Mouse (Mus musculus) T-cell, adult 2 months (primary cell): ENCODE data around the gene Pccb.

Source experiments
- DNase-seq: peaks from one replicate; pipeline ENCODE4 v3.0.0; 2022; ENCODE audit warnings: low spot score

Pccb gene

DNA sequence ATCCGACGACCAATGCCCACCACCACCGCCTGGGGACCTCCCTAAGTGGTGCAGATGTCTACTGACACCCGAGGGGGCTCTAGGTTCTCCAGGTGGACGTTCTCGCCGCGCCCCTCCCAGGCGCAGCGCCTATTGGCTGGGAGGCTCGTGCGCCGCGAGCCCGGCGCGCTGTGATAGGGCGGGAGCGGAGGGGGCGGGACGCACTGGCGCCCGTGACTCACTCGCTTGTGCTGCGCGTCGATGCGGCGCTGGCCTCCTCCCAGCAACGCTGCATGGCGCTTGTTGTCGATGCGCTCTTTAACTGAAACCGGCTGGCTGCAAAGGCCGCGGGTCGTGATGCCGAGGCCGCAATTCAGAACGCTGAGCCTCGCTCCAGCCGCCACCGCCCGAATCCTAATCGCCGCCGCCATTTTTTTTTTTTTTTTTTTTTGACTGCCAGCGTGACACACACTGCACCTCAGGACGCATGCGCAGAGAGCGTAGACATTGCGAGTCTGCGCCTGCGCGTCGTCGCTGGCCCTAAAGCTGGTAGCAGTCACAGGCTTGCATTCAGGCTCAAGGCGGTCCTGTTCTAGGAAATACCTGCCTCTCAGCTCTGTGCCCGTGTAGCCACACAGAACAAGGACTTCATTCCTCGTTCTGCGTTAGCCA is at the start of gene Pccb:
TSS of gene Pccb (minus strand) at position 451 of the 651 bp plus-strand sequence.
- peak; percentile 95 for DNase-seq

DNA sequence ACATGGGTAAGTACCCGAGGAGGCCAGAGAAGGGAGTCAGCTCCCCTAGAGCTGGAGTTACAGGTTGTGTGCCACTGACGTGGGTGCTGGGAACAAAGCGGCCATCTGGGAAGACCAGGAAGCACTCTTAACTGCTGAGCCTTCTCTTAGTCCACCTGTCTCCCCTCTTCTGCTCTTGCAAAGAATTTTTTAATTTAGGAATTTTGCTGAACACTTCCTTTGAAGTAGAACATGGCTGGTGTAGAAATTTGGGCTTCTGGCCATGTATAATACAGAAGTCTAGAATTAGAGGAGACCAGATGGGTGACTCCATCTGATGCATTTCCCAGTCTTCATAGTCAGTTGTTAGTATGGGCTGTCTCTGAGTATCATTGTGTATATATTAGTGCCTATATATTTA is 49.0 kb upstream of the Pccb start:
- no peak for DNase-seq

DNA sequence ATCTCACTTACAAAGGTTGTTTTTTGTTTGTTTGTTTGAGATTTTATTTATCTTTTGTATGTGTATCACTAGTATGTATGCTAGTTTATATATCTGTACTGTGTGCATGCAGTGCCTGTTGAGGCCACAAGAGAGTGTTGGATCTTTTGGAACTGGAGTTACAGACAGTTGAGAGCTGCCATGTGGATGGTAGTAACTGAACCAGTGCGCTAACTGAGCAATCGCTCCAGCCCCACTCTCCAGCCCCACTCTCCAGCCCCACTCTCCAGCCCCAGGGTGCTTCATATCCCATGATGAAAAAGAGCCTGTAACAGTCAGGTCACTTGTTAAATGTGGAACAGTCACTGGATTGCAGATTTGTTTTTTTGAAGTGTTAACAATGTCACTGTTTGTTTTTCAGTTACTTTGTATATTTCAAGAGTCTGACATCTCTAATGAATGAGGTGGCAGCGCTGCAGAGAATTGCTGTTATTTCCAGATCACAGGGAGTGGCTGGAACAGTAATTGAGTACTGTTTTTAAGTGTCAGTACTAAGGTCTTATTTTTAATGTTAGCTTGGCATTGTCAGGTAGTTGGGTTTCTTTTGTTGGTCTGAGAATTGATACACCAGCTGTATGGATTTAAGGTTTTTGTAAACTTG is 45.5 kb upstream of the Pccb start:
- peak; percentile 15 for DNase-seq

DNA sequence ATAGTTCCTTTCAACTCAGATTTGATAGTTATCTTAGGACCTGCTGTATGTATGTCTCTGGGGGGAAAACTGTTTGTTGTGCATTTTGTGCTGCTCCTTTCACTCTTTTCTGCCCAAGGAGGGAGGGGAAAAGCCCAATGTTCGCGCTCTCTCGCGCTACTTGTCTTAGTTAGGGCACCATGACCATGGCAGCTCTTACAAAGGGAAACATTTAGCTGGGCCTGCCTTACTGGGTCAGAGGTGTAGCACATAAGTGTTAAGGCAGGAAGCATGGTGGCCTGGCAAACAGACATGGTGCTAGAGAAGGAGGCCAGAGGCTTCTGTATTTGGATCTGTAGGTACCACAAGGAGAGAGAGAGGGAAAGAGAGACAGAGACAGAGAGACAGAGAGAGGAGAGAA is 43.9 kb upstream of the Pccb start:
- DNase-seq: no peak

DNA sequence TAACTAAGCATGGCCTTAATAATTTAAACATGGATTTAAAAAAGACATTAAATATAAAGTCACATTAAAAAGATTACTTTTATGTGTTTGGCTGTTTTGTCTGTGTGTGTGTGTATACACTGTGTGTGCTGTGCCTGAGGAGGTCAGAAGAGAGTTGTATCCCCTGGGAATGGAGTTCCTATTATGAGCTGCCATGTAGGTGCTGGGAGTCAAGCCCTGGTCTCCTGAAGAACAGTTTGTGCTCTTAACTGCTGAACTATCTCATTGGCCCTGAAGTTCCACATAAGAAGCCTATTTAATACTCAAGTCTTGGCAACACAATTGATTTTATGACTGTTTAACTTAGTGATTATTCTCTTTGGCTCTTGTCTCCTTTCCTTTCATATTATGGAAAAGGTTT is 42.8 kb upstream of the Pccb start:
- no peak for DNase-seq

DNA sequence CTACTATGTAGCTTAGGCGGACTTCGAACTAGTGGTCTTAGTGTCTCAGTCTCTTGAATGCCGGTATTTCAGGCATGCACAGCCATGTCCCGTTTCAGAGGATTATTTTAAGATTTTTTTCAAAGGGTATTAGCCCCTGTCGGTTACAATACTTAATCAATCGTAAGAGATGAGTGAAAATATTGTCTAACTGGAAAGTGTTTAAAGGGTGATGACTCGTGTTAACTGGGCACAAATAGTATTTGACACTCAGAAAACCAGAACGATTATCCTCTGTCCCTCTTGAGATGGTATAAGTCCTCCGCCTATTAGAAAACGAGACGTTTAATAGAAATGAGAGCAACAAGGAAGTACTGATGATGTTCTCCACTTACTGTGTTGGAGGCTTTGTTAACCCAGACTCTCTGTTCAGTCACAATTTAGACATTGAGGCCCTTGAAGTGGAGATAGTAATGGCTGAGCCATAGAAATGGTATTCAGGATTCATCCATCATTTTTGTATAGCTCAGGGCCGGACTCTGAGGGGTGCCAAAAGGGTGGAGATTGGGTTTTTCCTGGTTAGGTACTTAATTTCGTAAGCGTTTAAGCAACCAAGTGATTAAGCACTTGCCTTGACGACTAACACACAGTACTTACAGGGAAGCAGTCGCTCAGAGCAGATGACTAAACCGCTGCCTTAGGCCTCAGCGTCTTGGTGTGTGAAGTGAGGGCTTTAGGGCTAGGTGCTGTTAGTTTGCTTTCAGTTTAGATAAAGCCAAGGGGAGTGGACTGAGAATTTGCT is 41.6 kb upstream of the Pccb start:
- DNase-seq: peak; percentile 32

DNA sequence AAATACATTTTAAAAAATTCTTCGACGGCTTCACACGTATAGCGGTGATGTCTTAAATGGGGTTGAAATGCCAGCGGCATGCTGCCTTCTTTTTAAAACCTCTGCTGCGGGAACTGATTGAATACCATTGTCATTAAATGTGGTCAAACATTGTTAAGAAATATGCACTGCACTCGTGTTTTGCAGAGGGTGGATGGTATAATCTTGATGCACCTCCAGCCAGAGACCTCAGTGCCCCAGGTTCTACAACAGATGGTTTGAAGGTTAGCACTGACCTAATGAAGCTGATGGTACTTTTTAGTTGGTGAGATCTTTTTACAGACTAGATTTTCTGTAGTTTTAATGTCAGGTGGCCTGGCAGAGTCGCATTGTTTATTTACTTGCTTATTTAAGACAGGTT is 41.0 kb upstream of the Pccb start:
- no peak for DNase-seq

DNA sequence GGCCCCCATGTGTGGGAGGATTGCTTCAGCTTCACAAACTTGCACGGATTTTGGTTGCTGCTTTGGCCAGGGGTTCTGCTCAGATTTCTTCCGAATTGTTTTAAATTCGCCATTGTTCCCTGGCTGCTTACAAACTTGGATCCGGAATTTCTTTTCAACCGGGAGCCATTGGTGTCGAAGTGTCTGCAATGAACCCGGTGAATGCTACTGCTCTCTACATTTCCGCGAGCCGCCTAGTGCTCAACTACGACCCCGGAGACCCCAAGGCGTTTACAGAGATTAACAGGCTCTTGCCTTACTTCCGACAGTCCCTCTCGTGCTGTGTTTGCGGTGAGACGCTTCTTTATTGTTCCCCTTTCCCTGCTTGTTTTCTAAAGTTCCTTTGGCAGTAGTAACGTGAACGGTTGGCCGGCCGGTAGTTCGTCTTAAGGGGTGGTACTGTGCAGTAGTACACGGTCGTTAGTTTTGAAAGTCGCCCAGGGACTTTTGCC is 40.4 kb upstream of the Pccb start:
- no peak for DNase-seq

DNA sequence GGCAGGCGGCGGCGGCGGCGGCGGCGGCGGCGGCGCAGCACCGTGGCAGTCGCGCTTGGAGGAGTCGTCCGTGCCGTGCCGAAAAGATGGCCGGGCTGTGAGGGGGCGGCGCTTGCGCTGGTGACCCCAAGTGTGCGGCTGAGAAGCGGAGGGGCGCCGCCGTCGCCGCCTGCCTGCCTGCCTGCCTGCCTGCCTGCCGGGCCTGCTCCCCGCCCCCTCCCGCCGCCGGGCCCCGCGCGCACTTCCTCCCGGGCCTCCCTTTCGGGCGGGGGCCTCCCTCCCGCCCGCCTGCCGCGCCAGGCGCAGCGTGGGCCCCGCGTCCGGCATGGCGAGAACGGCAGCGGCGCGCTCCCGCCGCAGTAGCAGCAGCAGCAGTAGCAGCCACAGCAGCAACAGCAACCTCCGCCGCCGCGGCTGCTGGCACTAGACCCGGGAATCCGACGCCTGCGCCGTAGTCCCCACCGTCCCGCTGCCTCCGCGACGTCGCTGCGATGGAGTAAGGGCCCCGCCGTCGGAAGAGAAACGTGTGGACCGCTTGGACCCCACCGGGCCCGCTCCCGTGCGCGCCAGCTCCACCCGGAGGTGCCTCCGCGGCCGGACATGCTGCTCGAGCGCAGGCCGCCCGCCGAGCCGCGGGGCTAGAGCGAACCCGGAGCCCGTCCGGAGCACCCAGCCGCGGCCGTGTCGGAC is 39.8 kb upstream of the Pccb start:
- peak; percentile 89 for DNase-seq

DNA sequence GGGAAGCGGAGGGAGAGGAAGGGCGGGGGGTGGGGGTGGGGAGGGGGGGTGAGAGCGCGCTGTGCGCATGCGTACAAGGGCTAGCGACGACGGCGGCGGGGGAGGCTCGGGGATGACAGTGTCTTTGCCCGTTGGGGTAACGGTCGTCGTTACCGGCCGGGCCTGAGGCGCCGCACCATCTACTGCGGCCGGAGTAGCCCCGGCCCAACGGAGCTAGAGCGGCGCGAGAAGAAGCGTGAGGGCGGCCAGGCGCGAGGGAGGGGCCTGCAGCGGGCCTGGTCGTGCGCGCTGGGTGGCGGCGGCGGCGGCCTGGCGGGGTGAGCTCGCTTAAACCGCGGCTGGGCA is 39.3 kb upstream of the Pccb start, which contains the start of gene Msl2:
TSS of gene Msl2 (plus strand) at position 115 of the 345 bp plus-strand sequence.
- DNase-seq: no peak

DNA sequence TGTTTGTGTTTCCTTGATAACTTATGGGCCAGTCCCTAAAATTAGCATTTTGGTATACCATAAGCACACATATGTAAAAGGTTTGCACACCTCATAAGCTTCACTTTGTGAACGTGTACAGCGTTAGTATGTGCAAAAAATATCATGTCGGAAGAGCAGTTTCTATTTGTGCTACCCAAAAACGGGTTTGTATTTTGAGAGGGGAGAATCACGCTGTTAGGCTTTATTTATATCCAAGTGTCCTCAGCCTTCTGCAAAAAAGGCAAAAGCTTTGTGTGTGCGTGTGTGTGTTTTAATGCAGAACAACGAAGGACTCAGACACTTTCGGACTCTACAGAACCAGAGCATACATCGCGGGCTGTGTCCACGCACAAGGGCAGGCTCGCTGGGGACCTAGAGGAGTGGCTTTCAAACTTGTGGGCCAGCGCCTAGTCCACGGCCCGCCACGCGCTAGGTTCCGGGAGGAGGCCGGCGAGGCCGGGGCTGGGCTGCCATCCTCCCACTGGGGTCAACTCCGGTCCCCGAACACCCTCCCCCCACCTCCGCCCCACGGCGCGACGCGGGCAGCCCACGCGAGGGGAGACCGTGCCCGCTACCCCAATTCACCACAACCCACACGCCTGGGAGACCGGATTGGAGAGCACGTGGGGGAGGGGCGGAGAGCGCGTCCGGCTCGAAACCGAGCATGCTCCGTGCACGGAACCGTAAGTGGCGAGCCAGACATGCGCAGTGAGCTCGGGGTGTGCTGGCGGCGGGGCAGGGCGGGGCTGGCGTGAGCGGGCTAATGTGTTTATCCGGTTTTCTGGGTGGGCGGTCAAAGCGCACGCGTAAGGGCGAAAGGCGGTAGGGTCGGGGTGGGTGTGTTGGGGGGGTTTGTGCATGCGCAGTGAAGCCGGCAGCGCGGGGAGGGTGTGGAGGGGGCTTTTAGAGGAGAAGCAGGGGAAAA is 38.6 kb upstream of the Pccb start:
- DNase-seq: peak; percentile 96

DNA sequence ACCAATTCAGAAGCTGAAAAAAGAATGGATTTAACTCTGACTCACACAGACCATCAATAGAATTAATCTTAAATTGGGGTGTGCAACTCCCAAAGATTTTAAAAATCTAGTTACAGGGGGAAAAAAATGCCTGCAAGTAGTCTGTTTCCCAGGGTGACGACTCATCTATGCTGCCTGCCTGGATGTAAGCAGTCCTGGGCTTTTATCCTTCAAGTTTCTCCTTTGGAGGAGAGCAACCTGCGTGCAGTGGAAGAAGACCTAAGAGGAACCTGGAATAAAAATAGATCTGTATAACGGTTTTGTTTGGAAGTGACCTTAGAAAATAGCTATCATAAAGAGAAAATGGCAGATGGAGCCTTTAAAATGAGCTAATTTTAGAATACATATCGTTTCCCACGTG is 37.8 kb upstream of the Pccb start:
- DNase-seq: no peak

DNA sequence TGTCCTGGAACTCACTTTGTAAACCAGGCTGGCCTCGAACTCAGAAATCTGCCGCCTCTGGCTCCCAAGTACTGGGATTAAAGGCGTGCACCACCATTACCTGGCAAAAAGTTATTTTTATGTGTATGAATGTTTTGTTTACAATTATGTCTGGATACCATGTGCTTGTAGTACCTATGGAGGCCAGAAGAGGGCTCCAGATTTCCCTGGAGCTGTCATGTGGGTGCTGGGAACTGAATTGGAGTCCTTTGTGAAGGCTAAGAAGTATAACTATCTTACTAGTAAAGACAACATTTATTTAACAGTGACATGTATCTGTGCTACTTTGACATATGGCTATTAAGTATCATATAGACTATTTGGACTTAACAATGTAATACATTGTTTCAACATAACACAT is 35.1 kb upstream of the Pccb start:
- no peak for DNase-seq

DNA sequence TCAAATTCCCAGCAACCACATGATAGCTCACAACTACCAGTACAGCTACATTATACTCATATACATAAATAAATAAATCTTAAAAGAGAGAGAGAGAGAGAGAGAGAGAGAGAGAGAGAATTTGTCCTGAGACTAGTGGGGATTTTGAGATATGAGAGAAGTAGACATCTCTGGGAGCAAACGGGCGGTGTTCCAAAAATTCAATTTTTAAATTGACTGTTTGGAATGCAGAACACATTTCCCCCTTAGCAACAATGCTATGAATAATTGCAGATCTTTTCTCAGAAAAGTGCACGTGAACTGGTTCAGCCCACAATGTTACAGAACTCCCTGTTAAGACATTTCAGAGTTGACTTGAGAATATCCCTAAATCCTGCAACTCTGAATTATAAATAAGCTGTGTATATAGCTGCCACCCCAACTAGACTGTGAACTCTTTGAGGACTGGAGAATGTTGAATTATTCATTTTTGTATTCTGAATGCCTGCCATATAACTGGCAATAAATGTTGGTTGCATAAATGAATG is 30.4 kb upstream of the Pccb start:
- DNase-seq: no peak

DNA sequence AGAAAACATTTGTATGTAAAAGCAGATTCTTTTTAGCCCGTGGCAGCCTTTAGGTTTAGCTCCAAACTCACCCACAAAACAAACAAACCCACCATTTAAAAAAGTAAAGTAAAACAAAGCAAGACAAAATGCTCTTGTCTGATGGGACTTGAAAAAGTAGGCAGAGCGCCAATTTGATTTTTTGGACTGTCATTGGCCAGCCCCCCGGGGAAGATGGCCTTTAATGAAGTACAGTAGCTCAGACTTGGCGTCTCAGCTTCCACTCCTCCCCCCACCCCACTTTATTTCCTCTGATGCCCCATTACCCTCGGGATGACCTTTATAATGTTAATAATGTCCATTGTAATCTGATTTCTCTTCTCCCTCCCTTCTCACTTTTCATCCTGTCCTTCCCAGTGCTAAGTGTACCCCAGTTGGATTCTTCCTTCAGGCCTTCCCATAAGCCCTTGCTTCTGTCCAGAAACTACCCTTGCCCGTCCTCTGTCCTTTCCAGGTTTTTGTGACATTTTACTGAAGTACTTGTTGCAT is 27.6 kb upstream of the Pccb start:
- DNase-seq: no peak

DNA sequence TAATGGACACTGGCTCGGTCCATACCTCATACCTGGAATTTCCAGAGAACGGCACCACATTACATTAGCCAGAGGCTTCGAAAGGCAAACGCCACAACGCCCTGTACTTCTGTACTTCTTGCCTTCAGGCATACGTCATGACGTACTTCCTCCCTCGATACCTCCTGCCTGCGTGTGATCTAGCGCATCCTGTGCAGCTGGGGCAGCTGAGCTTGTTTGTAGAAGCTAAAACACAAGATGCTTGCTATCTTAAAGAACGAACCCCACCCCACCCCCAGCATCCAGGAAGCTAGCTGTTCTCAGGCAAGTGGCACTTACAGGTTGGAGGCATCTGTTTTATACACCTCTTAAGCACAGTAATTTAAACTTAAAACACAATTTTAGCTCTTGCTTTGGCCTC is 26.3 kb upstream of the Pccb start:
- DNase-seq: peak; percentile 93

DNA sequence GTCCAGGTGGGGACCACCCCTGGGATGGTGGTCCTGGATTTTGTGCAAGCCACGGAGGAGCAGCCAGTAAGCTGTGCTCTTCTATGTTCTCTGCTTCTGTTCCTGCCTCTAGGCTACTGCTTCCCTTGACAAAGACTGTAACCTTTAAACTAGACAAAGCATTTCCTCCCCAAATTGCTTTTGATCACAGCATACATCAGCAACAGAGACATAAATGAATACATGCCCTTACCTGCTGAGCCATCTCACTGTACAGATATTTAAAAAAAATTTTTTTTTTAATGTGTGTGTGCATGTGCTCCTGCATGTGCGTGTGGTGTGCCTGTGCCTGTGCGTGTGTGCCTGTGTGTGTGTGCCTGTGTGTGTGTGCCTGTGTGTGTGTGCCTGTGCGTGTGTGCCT is 22.5 kb upstream of the Pccb start:
- DNase-seq: peak; percentile 15

DNA sequence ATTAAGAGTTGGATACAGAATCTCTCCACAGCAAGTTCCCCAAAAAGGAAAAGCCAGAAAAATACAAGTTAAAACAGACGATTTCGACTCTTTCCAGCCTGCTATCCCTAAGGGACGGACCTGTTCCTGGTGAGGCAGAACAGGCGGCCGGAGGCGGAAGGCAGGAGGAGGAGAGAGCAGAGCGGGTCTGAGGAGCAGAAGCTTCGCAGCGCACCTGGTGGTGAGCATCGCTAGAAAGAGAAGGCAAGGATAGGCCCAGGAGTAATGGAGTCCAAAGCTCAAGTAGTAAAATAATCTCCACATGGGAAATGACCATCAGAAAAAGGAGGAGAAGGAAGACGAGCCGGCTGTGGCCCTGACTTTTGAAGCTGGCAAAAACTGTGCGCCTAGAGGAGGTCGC is 18.6 kb upstream of the Pccb start:
- no peak for DNase-seq

DNA sequence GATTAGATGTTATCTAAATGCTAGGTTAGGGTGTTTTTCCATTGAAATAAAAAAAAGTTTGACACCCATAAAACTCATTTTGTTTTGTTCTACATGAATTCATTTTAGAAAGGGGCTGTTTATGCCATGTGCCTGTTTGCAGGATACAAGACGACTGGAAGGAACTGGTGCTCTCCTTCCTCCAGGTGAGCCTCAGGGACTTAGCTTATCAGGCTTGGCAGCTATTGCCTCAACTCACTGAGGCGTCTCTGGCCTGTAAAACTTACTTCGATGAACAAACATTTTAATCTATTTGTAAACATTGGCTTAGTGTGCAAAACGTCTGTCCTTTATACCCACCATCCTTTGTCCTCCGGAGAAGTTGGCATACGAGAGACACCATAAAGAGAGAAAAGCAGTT is 18.0 kb upstream of the Pccb start:
- no peak for DNase-seq

DNA sequence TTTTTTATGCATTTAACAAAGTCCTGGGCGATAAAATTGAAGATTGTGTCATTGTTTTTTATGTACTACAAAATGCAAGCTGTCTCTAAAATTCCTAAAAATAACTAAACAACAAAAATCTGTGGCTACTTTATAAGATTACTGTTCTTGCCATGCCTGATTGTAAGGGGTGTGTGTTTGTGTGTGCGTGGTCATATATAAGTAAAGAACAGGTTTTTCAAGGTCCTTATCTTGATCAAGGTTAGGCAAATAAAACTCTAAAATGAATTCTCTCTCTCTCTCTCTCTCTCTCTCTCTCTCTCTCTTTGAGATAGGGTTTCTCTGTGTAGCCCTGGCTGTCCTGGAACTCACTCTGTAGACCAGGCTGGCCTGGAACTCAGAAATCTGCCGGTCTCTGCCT is 17.3 kb upstream of the Pccb start:
- no peak for DNase-seq
